Mouse (Mus musculus): Measurements from ENCODE around the gene Kdm5c.
A peak's percentile ranks its signal among the peaks of the same experiment; 100 is the strongest.
"Not testable (repeated sequence)": the region's sequence is repeated elsewhere in the genome, so short reads cannot be mapped to it uniquely, and the experiment has no call there.

Kdm5c gene

GRCm38 (mm10) chrX:152232781-152233763 lies at the start of gene Kdm5c:
Gene Kdm5c, plus strand, starts transcription at chrX:152233020.
- peak; percentile 98 for DNase-seq (ENCODE audit: low spot score)

- DNase-seq (ENCODE audit: low spot score): no peak
Measured at GRCm38 (mm10) chrX:152187151-152187550, 45.7 kb upstream of the Kdm5c start.

GRCm38 (mm10) chrX:152191266-152191665 lies 41.6 kb upstream of the Kdm5c start:
- no peak for DNase-seq (ENCODE audit: low spot score)

GRCm38 (mm10) chrX:152197814-152198648 lies 34.8 kb upstream of the Kdm5c start:
- DNase-seq (ENCODE audit: low spot score): no peak

- no peak for DNase-seq (ENCODE audit: low spot score)
Measured at GRCm38 (mm10) chrX:152201737-152202421, 30.9 kb upstream of the Kdm5c start.

- no peak for DNase-seq (ENCODE audit: low spot score)
Measured at GRCm38 (mm10) chrX:152202422-152203103, 30.3 kb upstream of the Kdm5c start.

GRCm38 (mm10) chrX:152203247-152203646 lies 29.6 kb upstream of the Kdm5c start:
- DNase-seq (ENCODE audit: low spot score): no peak

GRCm38 (mm10) chrX:152205486-152205885 lies 27.3 kb upstream of the Kdm5c start:
- DNase-seq (ENCODE audit: low spot score): no peak

GRCm38 (mm10) chrX:152214703-152215102 lies 18.1 kb upstream of the Kdm5c start:
- no peak for DNase-seq (ENCODE audit: low spot score)

- no peak for DNase-seq (ENCODE audit: low spot score)
Measured at GRCm38 (mm10) chrX:152218529-152218928, 14.3 kb upstream of the Kdm5c start.

GRCm38 (mm10) chrX:152221721-152222120 lies 11.1 kb upstream of the Kdm5c start:
- DNase-seq (ENCODE audit: low spot score): no peak

GRCm38 (mm10) chrX:152222226-152222625 lies 10.6 kb upstream of the Kdm5c start:
- DNase-seq (ENCODE audit: low spot score): no peak

GRCm38 (mm10) chrX:152223313-152223712 lies 9.5 kb upstream of the Kdm5c start:
- no peak for DNase-seq (ENCODE audit: low spot score)

GRCm38 (mm10) chrX:152224280-152224679 lies 8.5 kb upstream of the Kdm5c start:
- DNase-seq (ENCODE audit: low spot score): no peak

- DNase-seq (ENCODE audit: low spot score): no peak
Measured at GRCm38 (mm10) chrX:152234125-152234524, 1.3 kb downstream of the Kdm5c start.

- DNase-seq (ENCODE audit: low spot score): no peak
Measured at GRCm38 (mm10) chrX:152235758-152236157, 2.9 kb downstream of the Kdm5c start.

GRCm38 (mm10) chrX:152243140-152243539 lies 10.3 kb downstream of the Kdm5c start:
- not testable (repeated sequence) for DNase-seq (ENCODE audit: low spot score)

- DNase-seq (ENCODE audit: low spot score): no peak
Measured at GRCm38 (mm10) chrX:152244492-152245189, 11.8 kb downstream of the Kdm5c start.

- DNase-seq (ENCODE audit: low spot score): no peak
Measured at GRCm38 (mm10) chrX:152271189-152271588, 38.4 kb downstream of the Kdm5c start.

GRCm38 (mm10) chrX:152279384-152279783 lies 46.6 kb downstream of the Kdm5c start:
- no peak for DNase-seq (ENCODE audit: low spot score)

- DNase-seq (ENCODE audit: low spot score): no peak
Measured at GRCm38 (mm10) chrX:152284746-152285145, 51.9 kb downstream of the Kdm5c start.
